Mouse (Mus musculus): ENCODE data around the gene Acbd6.

DNA sequence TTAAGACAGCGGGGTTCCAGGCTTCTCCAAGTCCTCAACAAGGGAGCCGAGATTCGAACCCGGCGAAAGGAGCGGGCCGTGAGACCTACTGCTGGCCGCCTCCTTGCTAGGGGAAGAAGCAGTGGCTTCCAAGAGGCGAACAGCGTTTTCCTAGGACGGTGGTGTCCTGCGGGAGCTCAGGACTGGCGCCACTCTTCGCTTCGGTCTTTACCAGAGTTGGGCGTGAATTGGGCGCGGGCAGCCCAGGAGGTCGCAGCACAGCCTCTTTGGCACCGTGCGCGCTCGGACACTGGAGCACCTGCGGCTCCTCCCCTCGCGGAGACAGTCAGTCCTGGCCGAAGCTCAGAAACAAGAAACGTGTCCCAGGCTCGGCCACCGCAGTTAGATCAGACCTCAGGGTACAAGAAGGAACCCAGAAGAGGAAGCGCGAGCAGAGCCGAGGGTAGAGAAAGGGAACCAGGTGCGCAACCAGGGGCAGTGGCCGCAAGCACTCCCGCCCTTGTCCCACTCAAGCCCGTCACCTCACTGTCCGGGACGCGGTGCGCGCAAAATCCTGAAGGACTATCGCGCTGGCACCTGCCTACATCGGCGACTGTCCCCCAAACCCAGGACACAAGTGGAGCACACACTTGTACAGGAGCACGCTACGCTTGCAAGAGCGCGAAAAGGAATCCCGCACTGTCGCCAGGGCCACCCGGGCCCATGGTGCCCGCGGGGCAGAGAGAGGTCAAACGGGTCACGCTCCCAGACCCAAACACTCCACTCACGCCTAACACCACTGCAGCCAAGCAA, 179.3 kb downstream of the Acbd6 start:
- no peak for TF ChIP-seq HCFC1 (IDR thresholded peaks at IDR 0.05; ENCODE audit: borderline replicate concordance, insufficient read depth, low read length)
- no peak for TF ChIP-seq MAFK (IDR thresholded peaks at IDR 0.05; ENCODE audit: insufficient read depth, low read depth, low read length)
